Mouse (Mus musculus): ENCODE data around the gene Mael. TPM values are rescaled to one million over a fixed set of nuclear protein-coding genes. Genes with fewer than 3 reads are reported as not detected.

Gene Mael
- polyA plus RNA-seq (2012; rRNA removed): not detected in 2 replicates
- not detected in 2 replicates for polyA plus RNA-seq (2014; fragmentation: Nextera tagmentation; extraction: Ambion mirVana)

DNA sequence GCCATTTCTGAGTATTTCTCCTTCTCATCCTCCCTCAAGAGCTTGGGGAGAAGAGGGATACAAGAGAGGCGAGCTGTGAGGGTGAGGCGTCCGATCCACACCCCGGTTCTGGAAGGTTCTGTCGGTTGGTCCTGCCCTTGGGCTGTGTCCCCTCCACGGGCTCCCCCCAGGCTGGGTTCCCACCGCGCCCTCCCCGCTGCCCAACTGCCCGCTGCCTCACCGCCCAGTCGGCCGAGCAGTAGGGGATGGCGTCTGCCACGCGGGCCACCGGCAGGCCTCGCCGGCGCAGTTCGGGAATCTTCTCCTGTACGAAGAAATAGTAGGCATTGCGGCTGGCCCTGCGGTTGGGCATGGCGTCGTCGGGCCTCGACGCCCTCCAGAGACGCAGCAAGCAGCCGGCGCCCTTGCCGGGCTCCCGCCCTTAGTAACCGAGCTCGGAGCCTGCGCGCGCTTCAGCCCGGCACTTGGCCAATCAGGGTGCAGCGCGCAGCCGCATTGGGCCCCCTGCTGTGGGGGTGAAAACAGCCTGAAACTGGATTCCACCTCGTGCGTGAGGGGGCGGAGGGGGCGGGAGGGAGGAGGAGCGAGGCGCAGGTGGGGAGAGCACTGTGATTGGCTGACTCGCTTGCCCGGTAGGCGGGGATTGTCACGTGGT, at the start of gene Mael:
Mael (minus strand) TSS at position 433 of the 655 bp plus-strand sequence.
- Histone ChIP-seq H3K4me1 (replicated peaks; ENCODE audit: control insufficient read depth in 2 of 2, insufficient read depth in 2 of 2, low read length in 1 of 2) (no peaks in the 10 kb centered on the region), H3K36me3 (replicated peaks; ENCODE audit: control insufficient read depth, insufficient read depth, low read depth) (no peaks in the 10 kb centered on the region), H3K27ac (no peak within 1 kb of the TSS), H3K27me3 (ENCODE audit: control insufficient read depth, insufficient read depth, low read length) (no peaks in the 10 kb centered on the region), H3K4me3 (ENCODE audit: insufficient read depth in 1 of 2, low read depth in 2 of 2, low read length in 2 of 2) (no peak within 1 kb of the TSS), H3K4me2 (ENCODE audit: low read depth) (no peak within 1 kb of the TSS), H3K9me3 (ENCODE audit: control insufficient read depth, low read length) (no peaks in the 10 kb centered on the region), H3K9ac (replicated peaks) (no peak within 1 kb of the TSS)
- WGBS (ENCODE audit: insufficient replicate concordance): 75% methylated on average over 53 of the region's 53 CpGs
- DNase-seq (ENCODE audit: low read depth in 3 of 3, low spot score in 3 of 3) (no peak), ATAC-seq (ENCODE audit: insufficient read depth) (no peak)
- TF ChIP-seq CTCF (IDR thresholded peaks at IDR 0.05; ENCODE audit: low read depth) (no peak), EP300 (IDR thresholded peaks at IDR 0.05; ENCODE audit: low read depth) (no peak)

DNA sequence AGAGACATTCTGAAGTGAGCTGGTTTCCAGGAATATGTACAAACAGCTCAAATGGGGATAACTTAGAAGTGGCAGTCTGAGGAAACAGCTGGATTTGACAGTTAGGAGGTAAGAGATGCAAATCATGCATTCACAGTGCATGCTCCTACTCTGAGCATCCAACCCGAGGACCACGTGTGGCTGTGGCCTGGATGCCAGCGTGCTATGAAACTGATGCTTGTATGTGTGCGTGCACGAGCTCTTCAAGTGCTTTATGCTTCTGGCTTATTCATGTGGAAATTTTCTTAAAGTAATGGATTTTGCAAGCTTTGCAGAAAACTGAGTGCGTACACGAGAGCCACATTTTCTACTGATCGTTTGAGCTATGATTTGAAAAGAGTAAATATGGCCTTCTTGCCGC, 47.7 kb upstream of the Mael start:
- no peak overlapping the region for H3K9ac ChIP-seq (replicated peaks)
- H3K4me1 ChIP-seq (replicated peaks; ENCODE audit: control insufficient read depth in 2 of 2, insufficient read depth in 2 of 2, low read length in 1 of 2): no peaks in the 10 kb centered on the region
- no peak overlapping the region for H3K4me3 ChIP-seq (ENCODE audit: insufficient read depth in 1 of 2, low read depth in 2 of 2, low read length in 2 of 2)
- ATAC-seq (ENCODE audit: insufficient read depth) (no peak), DNase-seq (ENCODE audit: low read depth in 3 of 3, low spot score in 3 of 3) (no peak)
- H3K9me3 ChIP-seq (ENCODE audit: control insufficient read depth, low read length): no peaks in the 10 kb centered on the region
- no peaks in the 10 kb centered on the region; the same call in 1 of the 2 replicates for H3K27me3 ChIP-seq (ENCODE audit: control insufficient read depth, insufficient read depth, low read length)
- H3K4me2 ChIP-seq (ENCODE audit: low read depth): no peak overlapping the region
- H3K27ac ChIP-seq: no peak overlapping the region
- no peaks in the 10 kb centered on the region for H3K36me3 ChIP-seq (replicated peaks; ENCODE audit: control insufficient read depth, insufficient read depth, low read depth)
- 70% methylated on average over 9 of the region's 9 CpGs for WGBS (ENCODE audit: insufficient replicate concordance)
- TF ChIP-seq CTCF (IDR thresholded peaks at IDR 0.05; ENCODE audit: low read depth) (no peak), EP300 (IDR thresholded peaks at IDR 0.05; ENCODE audit: low read depth) (no peak)

- Histone ChIP-seq H3K36me3 (replicated peaks; ENCODE audit: control insufficient read depth, insufficient read depth, low read depth) (no peaks in the 10 kb centered on the region), H3K9me3 (ENCODE audit: control insufficient read depth, low read length) (no peaks in the 10 kb centered on the region), H3K27ac (no peak overlapping the region), H3K4me3 (ENCODE audit: insufficient read depth in 1 of 2, low read depth in 2 of 2, low read length in 2 of 2) (no peak overlapping the region), H3K4me1 (replicated peaks; ENCODE audit: control insufficient read depth in 2 of 2, insufficient read depth in 2 of 2, low read length in 1 of 2) (no peaks in the 10 kb centered on the region), H3K9ac (replicated peaks) (no peak overlapping the region), H3K4me2 (ENCODE audit: low read depth) (no peak overlapping the region), H3K27me3 (ENCODE audit: control insufficient read depth, insufficient read depth, low read length) (no peaks in the 10 kb centered on the region; the same call in 1 of the 2 replicates)
- TF ChIP-seq CTCF (IDR thresholded peaks at IDR 0.05; ENCODE audit: low read depth): no peak
- TF ChIP-seq EP300 (IDR thresholded peaks at IDR 0.05; ENCODE audit: low read depth): no peak
- 46% methylated on average over 8 of the region's 8 CpGs for WGBS (ENCODE audit: insufficient replicate concordance)
- ATAC-seq (ENCODE audit: insufficient read depth): no peak
- DNase-seq (ENCODE audit: low read depth in 3 of 3, low spot score in 3 of 3): no peak
Observed at GRCm38 (mm10) chr1:166284390-166284789, 45.8 kb upstream of the Mael start.

DNA sequence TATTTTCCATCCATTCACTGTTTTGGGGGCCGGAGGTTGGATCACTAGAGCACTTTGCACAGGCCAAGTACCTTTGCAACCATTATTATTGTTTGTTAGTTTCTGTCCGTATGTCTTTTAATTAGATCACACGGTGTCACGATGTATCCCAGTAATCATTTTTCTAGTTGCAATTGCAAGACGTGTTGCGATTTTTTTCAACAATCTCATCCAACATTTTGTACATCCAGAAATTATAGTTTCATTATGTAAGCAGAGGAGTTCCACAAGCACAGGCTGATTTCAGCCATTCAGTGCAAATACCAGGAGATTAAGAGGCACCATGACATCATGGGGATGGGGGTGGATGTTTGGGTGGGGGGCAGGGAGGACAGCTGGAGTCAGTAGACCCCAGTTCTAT, 44.9 kb upstream of the Mael start:
- H3K27me3 ChIP-seq (ENCODE audit: control insufficient read depth, insufficient read depth, low read length): no peaks in the 10 kb centered on the region; the same call in 1 of the 2 replicates
- no peak overlapping the region for H3K4me2 ChIP-seq (ENCODE audit: low read depth)
- DNase-seq (ENCODE audit: low read depth in 3 of 3, low spot score in 3 of 3) (no peak), ATAC-seq (ENCODE audit: insufficient read depth) (no peak)
- H3K9me3 ChIP-seq (ENCODE audit: control insufficient read depth, low read length): no peaks in the 10 kb centered on the region
- no peak overlapping the region for H3K4me3 ChIP-seq (ENCODE audit: insufficient read depth in 1 of 2, low read depth in 2 of 2, low read length in 2 of 2)
- no peaks in the 10 kb centered on the region for H3K4me1 ChIP-seq (replicated peaks; ENCODE audit: control insufficient read depth in 2 of 2, insufficient read depth in 2 of 2, low read length in 1 of 2)
- H3K36me3 ChIP-seq (replicated peaks; ENCODE audit: control insufficient read depth, insufficient read depth, low read depth): no peaks in the 10 kb centered on the region
- WGBS (ENCODE audit: insufficient replicate concordance): 76% methylated on average over 6 of the region's 6 CpGs
- no peak overlapping the region for H3K9ac ChIP-seq (replicated peaks)
- TF ChIP-seq EP300 (IDR thresholded peaks at IDR 0.05; ENCODE audit: low read depth) (no peak), CTCF (IDR thresholded peaks at IDR 0.05; ENCODE audit: low read depth) (no peak)
- H3K27ac ChIP-seq: no peak overlapping the region

- Histone ChIP-seq H3K27me3 (ENCODE audit: control insufficient read depth, insufficient read depth, low read length) (no peaks in the 10 kb centered on the region; the same call in 1 of the 2 replicates), H3K4me2 (ENCODE audit: low read depth) (no peak overlapping the region), H3K4me1 (replicated peaks; ENCODE audit: control insufficient read depth in 2 of 2, insufficient read depth in 2 of 2, low read length in 1 of 2) (no peaks in the 10 kb centered on the region), H3K9me3 (ENCODE audit: control insufficient read depth, low read length) (no peaks in the 10 kb centered on the region), H3K9ac (replicated peaks) (no peak overlapping the region), H3K36me3 (replicated peaks; ENCODE audit: control insufficient read depth, insufficient read depth, low read depth) (no peaks in the 10 kb centered on the region), H3K27ac (no peak overlapping the region), H3K4me3 (ENCODE audit: insufficient read depth in 1 of 2, low read depth in 2 of 2, low read length in 2 of 2) (no peak overlapping the region)
- 10% methylated on average over 22 of the region's 22 CpGs for WGBS (ENCODE audit: insufficient replicate concordance)
- no peak for TF ChIP-seq CTCF (IDR thresholded peaks at IDR 0.05; ENCODE audit: low read depth)
- TF ChIP-seq EP300 (IDR thresholded peaks at IDR 0.05; ENCODE audit: low read depth): no peak
- ATAC-seq (ENCODE audit: insufficient read depth) (no peak), DNase-seq (ENCODE audit: low read depth in 3 of 3, low spot score in 3 of 3) (no peak)
Observed at GRCm38 (mm10) chr1:166282597-166283210, 44.2 kb upstream of the Mael start.

All from liver, embryonic 14.5 days (tissue).